Mouse (Mus musculus) lung, embryonic 14.5 days (tissue): ENCODE measurements around the gene Nipsnap1. TPM values are rescaled to one million over a fixed set of nuclear protein-coding genes. Genes with fewer than 3 reads are reported as not detected.

ENCODE experiments used
- ATAC-seq: fragments of 200-750 bp; cut with Nextera tagmentation; 2 replicates; pipeline ENCODE4 v1.8.0; 2017; ENCODE audit warnings: mild to moderate bottlenecking, moderate TSS enrichment, moderate library complexity; ENCODE audit not compliant: insufficient read depth
- DNase-seq: peaks from one replicate; pipeline ENCODE4 v3.0.0-alpha.2; 2015
- H3K27ac ChIP-seq: fragments of 300-500 bp; sonication (generic); 2 replicates; pipeline ENCODE4 v1.5.1; 2014; ENCODE audit warnings: low read depth, mild to moderate bottlenecking, moderate library complexity
- H3K27me3 ChIP-seq: fragments of 300-500 bp; sonication (generic); 2 replicates; pipeline ENCODE4 v1.6.1; 2014; ENCODE audit warnings: low read length, control low read depth; ENCODE audit not compliant: insufficient read depth
- H3K36me3 ChIP-seq: fragments of 300-500 bp; sonication (generic); 2 replicates; pipeline ENCODE4 v1.6.1; 2014; ENCODE audit warnings: control low read depth; ENCODE audit not compliant: insufficient read depth
- H3K4me1 ChIP-seq: fragments of 300-500 bp; sonication (generic); 2 replicates; pipeline ENCODE4 v1.6.1; 2014; ENCODE audit warnings: antibody characterized with exemption, control low read depth; ENCODE audit not compliant: insufficient read depth
- H3K4me2 ChIP-seq: fragments of 300-500 bp; sonication (generic); 2 replicates; pipeline ENCODE4 v1.6.1; 2014; ENCODE audit warnings: mild to moderate bottlenecking
- H3K4me3 ChIP-seq: fragments of 300-500 bp; sonication (generic); 2 replicates; pipeline ENCODE4 v1.5.1; 2014; ENCODE audit warnings: low read depth, low read length
- H3K9ac ChIP-seq: fragments of 300-500 bp; sonication (generic); 2 replicates; pipeline ENCODE4 v1.6.1; 2014
- H3K9me3 ChIP-seq: fragments of 300-500 bp; sonication (generic); 2 replicates; pipeline ENCODE4 v1.6.1; 2016; ENCODE audit warnings: low read depth, low read length, control low read depth
- CTCF ChIP-seq: IDR thresholded peaks from 2 replicates; pipeline ENCODE4 v1.5.1; 2016; ENCODE audit warnings: antibody characterized with exemption, low read depth
- WGBS: fragments of 180-500 bp; shearing (Covaris S2); extraction: QIAGEN DNeasy Blood & Tissue Kit; methylation state at CpG from one replicate; pipeline ENCODE4 v1.1.7; 2014; 5-methylcytosine and 5-hydroxymethylcytosine counted together
- polyA plus RNA-seq: library from polyadenylated mRNA; unstranded; fragments of >200 nt; fragmentation: Nextera tagmentation; extraction: Ambion mirVana; gene quantifications from 2 replicates; pipeline ENCODE4 v1.2.1, GENCODE M21; 2014

The Nipsnap1 gene
- polyA plus RNA-seq, 1 experiment from 2014 or later: 32.0 TPM

DNA sequence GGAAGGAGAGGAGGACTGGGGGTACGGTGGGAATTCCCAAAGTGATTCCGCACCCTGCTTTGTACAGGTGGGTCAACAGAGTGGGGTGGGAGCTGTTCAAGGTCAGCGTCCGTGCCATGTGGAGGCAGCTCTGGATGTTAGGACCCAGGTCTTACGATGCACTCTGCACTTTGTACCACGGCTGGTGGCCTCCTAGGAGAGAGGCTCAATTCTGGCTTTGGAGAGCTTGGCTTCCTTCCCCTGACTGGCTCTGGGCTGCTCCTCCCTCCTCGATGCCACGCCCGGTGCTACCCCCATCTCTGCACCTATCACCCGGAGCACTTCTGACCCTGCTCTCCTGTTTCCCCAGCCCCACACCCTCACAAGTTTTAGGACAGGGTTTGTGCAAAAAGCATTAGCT is 800 bp downstream of the Nipsnap1 start:
- peak overlapping the region; percentile 66 for H3K4me2 ChIP-seq
- peaks cover 4% of the 10 kb centered on the region for H3K4me1 ChIP-seq
- H3K36me3 ChIP-seq: no peaks in the 10 kb centered on the region
- ATAC-seq (peak; percentile 26; the same call in 1 of the 2 replicates), DNase-seq (peak; percentile 21)
- peak overlapping the region; percentile 54 for H3K9ac ChIP-seq
- no peaks in the 10 kb centered on the region for H3K27me3 ChIP-seq
- WGBS: 6% methylated on average over 10 of the region's 10 CpGs
- H3K4me3 ChIP-seq: peak overlapping the region; percentile 56
- H3K9me3 ChIP-seq: no peaks in the 10 kb centered on the region
- H3K27ac ChIP-seq: no peak overlapping the region
- no peak for TF ChIP-seq CTCF

DNA sequence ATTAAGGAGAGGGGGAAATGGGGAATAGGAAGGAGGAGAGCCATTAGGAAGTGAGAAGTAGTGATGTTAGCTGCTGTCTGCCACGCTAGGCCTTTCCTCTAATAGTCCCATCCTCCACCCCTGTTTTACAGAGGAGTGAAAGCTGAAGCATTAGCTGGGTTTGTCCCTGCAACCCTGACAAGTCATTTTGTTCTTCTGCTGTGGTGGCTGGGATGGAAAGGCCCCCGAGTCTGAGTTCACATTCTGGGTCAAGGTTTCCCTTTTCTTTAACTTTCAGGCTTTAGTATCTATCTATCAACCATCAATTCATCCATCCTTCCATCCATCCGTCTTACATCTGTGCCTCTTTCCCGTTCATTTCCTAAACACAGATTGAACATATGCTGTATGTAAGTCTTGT is 7.3 kb downstream of the Nipsnap1 start:
- peaks cover 7% of the 10 kb centered on the region for H3K4me1 ChIP-seq
- no peak for TF ChIP-seq CTCF
- no peak overlapping the region for H3K9ac ChIP-seq
- no peak overlapping the region for H3K4me2 ChIP-seq
- no peaks in the 10 kb centered on the region for H3K27me3 ChIP-seq
- H3K4me3 ChIP-seq: no peak overlapping the region
- 62% methylated on average over 4 of the region's 4 CpGs for WGBS
- H3K36me3 ChIP-seq: no peaks in the 10 kb centered on the region
- no peak overlapping the region for H3K27ac ChIP-seq
- ATAC-seq (no peak), DNase-seq (no peak)
- no peaks in the 10 kb centered on the region for H3K9me3 ChIP-seq

GRCm38 (mm10) chr11:4882892-4883627 is 9.3 kb downstream of the Nipsnap1 start:
- TF ChIP-seq CTCF: peak; percentile 40

GRCm38 (mm10) chr11:4885385-4885903 is 11.7 kb downstream of the Nipsnap1 start:
- Histone ChIP-seq H3K9ac (no peak overlapping the region), H3K9me3 (no peaks in the 10 kb centered on the region), H3K4me3 (no peak overlapping the region), H3K4me1 (peaks cover 7% of the 10 kb centered on the region), H3K36me3 (0 out of 2 replicates have a peak, but pooled peaks cover 14% of the 10 kb centered on the region), H3K27ac (no peak overlapping the region), H3K27me3 (no peaks in the 10 kb centered on the region), H3K4me2 (no peak overlapping the region)
- WGBS: 58% methylated on average over 2 of the region's 2 CpGs
- peak; percentile 64 for TF ChIP-seq CTCF
- no peak for ATAC-seq
- peak; percentile 73 for DNase-seq

More at GRCm38 (mm10) chr11:4882892-4883627, 9.3 kb downstream of the Nipsnap1 start:
- Histone ChIP-seq H3K4me3 (no peak overlapping the region), H3K27me3 (no peaks in the 10 kb centered on the region), H3K4me1 (peaks cover 7% of the 10 kb centered on the region), H3K36me3 (no peaks in the 10 kb centered on the region), H3K9me3 (no peaks in the 10 kb centered on the region), H3K27ac (no peak overlapping the region), H3K4me2 (no peak overlapping the region), H3K9ac (no peak overlapping the region)
- WGBS: 37% methylated on average over 14 of the region's 14 CpGs
- DNase-seq (peak; percentile 67), ATAC-seq (peak; percentile 54; the same call in 1 of the 2 replicates)

GRCm38 (mm10) chr11:4886987-4887386 is 13.2 kb downstream of the Nipsnap1 start:
- Histone ChIP-seq H3K9me3 (no peaks in the 10 kb centered on the region), H3K4me3 (no peak overlapping the region), H3K36me3 (0 out of 2 replicates have a peak, but pooled peaks cover 14% of the 10 kb centered on the region), H3K4me2 (no peak overlapping the region), H3K9ac (no peak overlapping the region), H3K27ac (no peak overlapping the region), H3K27me3 (no peaks in the 10 kb centered on the region), H3K4me1 (peaks cover 7% of the 10 kb centered on the region)
- no peak for DNase-seq
- no peak for TF ChIP-seq CTCF
- ATAC-seq: no peak
- 90% methylated on average over 3 of the region's 3 CpGs for WGBS

GRCm38 (mm10) chr11:4894848-4895816 is 21.4 kb downstream of the Nipsnap1 start, which contains the start of gene Thoc5:
Gene Thoc5 (plus strand): TSS chr11:4895320.
- 2% methylated on average over 52 of the region's 52 CpGs for WGBS
- DNase-seq: peak; percentile 90
- H3K4me2 ChIP-seq: peak within 1 kb of the TSS; percentile 82

More at GRCm38 (mm10) chr11:4894848-4895816, 21.4 kb downstream of the Nipsnap1 start, which contains the start of gene Thoc5:
- Histone ChIP-seq H3K9me3 (no peaks in the 10 kb centered on the region), H3K9ac (peak within 1 kb of the TSS; percentile 80), H3K4me3 (peak within 1 kb of the TSS; percentile 83), H3K36me3 (peaks cover 7% of the 10 kb centered on the region; the same call in 1 of the 2 replicates), H3K27ac (peak within 1 kb of the TSS; percentile 75), H3K27me3 (no peaks in the 10 kb centered on the region), H3K4me1 (peaks cover 5% of the 10 kb centered on the region; the same call in 1 of the 2 replicates)
- peak; percentile 95 for ATAC-seq
- no peak for TF ChIP-seq CTCF
